Mouse (Mus musculus): ENCODE results near the gene Resp18.

The Resp18 gene

DNA sequence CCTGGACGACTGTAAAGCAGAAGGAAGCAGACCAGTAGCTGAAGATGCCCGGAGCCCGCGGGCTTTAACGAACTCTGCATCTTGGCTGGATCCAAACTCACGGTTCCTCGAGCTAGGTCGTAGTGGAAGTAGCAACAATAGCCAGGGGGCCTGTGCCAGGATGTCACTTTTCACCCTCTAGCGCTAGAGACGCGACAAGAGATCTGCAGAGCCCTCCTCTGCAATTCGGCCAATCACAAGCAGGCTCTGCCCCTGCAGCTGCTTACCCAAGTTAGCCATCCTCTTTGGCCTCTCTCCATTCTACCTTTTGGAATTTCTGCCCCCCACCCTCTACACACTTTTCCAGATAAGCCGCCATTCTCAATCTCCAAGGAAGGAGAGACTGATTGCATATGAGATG is at the start of gene Resp18:
Gene Resp18 (minus strand): TSS at position 188 of the 400 bp plus-strand sequence.
- ATAC-seq (ENCODE audit: insufficient number of reproducible peaks, low FRiP score, low TSS enrichment), result no peak

DNA sequence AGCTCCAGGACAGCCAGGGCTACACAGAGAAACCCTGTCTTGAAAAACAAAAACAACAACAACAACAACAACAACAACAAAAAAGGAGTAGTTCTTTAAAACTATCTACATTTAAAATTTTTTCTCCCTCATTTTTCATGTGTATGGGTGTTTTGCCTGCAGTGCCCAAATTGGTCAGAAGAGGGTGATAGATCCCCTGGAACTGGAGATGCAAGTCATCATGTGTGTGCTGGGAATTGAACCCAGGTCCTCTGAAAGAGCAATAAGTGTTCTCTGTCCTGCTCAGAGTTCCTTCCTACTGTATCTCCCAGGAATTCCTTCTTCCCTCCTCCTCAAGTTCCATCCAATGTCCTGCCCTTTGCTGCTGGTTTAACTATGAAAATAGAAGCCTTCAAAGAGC is 49.2 kb upstream of the Resp18 start:
- no peak for ATAC-seq (ENCODE audit: insufficient number of reproducible peaks, low FRiP score, low TSS enrichment)

DNA sequence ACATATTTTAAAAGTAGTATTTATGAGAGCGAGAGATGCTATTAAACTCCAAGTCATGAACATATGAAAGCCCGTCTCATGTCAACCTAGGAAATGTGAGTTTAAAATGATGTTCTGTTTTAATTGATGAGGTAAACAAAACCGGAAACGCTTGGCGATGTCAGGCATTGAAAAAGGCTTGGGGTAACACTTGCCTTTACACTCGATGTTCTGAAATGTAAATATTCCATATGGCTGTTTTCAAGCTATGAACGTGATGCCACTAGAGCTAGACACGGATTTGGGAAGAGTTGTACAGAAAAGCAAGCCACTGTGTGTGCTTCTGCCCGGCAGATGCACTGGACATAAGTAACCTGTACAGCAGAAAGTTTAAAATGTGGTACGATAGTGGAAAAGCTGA is 41.0 kb upstream of the Resp18 start:
- no peak for ATAC-seq (ENCODE audit: insufficient number of reproducible peaks, low FRiP score, low TSS enrichment)

DNA sequence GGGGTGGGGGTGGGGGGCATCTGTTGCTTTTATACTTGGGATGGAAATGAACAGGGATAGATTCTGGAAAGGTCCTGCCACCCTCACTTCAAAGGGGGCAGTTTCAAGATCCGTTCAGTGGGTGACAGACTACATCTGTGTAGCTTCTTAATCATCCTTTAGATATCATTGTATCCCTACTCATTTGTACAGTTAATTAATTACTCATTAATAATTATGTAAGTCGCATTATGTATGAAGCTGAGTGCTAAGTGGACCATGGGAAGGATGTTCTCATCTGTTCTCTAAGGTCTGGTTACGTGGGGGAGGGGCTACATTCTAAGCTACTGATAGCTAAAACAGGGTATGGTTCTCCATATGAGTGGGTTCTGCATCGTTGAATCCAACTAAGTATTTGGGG is 40.5 kb upstream of the Resp18 start:
- no peak for ATAC-seq (ENCODE audit: insufficient number of reproducible peaks, low FRiP score, low TSS enrichment)

DNA sequence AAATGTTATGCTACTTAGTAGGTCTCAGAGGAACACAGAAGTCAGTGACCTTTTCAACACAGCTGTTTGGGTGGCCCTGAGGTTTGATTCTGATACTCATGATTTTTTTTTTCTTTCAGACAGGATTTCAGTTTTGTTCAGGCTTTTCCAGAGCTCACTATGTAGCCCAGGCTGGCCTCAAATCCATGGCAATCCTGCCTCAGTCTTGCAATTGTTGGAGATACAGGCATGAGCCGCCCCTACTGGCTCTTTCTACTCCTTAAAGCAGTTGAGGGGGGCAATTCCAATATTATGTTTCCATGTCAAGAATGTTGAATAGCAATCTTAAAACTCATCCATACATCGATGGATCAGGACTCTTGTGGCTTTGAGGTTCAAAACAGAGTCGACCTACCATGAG is 40.1 kb upstream of the Resp18 start:
- no peak for ATAC-seq (ENCODE audit: insufficient number of reproducible peaks, low FRiP score, low TSS enrichment)

DNA sequence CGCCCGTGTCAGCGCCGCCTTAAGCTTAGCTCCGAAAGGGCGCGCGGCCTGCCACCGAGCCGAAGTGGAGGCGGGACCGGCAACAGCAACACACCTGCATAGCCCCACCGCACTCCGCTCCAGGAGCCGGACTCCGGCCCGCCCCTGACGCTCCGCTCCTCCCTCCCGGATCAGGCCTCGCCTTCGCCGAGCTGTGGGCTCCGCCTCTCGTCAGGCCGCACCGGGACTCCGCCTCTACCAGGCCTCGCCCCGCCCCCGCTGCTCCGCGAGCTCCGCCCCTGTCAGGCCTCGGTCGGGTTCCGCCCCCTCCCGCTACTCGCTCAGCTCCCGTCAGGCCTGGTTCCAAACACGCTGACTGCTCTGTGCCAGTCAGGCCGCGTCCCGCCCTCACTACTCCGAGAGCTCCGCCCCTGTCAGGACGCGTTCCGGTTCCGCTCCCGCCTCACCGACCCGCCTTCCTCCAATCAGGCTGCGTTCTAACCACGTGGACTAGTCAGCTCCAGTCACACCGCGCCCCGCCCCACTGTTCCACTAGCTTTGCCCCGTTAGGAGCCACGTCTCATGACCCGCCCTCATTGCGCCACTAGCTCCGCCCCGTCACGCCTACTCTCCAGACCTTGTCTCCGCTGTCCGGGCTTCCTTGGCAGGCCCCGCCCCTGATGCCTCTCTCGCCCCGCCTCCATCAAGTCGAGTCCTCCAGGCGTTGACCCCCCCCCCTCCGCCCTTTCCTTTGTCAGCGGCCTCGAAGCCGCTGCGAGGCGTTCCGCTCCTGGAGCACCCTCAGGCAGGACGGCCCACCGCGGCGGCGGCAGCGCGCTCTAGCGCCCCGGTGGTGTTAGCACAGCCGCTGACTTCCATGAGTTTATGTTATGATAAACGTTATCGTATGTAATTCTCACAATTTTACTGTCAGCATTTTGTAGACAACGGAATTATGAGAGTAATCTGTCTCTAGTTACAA is 39.3 kb upstream of the Resp18 start, which contains the start of gene Dnpep:
Gene Dnpep (minus strand): TSS at position 750 of the 961 bp plus-strand sequence.
- peak; percentile 89 for ATAC-seq (ENCODE audit: insufficient number of reproducible peaks, low FRiP score, low TSS enrichment)

DNA sequence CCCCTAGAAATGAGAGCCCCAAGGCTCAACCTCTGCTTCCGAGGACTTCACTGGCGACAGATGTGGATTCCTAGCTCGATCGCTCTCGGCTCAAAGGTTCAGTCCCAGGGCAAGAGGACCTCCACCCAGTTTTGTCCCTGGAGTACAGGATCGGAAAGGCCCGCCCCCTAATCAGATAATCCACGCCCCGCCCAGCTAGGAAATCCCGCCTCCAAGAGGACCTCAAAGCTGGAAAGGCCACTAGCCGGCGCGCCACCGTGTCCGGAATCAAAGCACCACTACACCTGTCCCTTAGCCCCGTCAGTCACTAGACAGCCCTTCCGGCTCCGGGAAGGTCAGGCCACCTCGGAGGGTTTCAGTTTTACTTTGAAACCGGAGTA is 38.6 kb upstream of the Resp18 start:
- ATAC-seq (ENCODE audit: insufficient number of reproducible peaks, low FRiP score, low TSS enrichment), result peak; percentile 41

DNA sequence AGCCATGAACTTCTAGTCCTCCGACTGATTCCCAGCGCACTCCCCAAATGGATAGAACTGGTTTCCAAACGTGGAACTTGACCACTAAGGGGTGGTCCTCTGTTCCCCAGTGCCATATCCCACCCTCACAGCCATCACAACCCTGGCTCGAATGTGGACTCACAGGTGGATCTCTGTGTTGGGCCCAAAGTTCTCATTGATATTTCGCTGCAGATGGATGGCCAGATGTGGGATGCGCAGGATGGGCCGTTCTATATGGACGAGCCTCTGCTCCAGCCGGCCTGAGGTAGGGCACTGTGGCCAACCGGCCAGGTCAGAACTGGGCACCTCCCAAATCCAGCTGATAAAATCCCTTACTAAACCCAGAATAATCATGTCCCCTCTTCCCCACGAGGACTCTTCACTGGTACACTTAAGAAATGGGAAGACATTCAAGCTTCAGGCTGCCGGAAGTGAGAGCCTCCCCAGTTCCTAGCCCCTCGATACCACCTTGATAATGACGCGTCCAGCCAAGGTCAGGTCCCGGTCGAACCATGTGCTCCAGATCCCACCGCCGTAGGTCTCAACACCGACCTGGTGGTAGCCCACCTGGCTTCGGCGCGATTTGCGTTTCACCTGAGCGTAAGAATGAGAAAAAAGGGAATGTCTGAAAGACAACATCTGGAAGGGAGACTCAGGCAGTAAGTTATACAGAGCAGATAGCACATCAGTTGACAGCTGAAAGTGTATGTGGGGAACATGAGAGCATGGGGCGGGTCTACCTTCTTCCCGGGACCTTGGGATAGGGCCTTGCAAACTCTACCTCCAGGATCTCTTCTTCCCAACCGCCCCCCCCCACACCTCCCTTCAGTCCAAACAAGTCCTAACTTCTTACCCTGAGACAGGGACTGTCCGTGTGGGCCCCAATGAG is 37.5 kb upstream of the Resp18 start:
- no peak for ATAC-seq (ENCODE audit: insufficient number of reproducible peaks, low FRiP score, low TSS enrichment)

DNA sequence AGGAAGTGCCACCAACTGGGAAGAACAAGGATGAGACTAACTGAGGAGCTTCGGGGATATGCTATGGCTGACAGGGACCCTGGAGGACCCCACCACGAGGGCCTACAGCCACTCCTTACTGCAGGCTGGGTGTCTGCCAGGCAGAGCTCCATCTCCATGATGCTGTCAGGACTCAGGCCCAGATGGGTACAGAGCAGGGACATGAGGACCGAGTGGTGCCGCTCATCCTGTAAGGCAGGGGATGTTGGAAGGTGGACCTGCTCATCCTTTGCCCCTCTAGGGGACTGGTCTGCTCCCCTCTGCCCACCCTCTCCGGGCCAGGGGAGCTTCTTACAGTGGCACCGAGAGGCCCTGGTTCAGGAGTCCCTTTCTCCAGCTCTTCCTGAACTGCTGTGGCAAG is 36.8 kb upstream of the Resp18 start:
- no peak for ATAC-seq (ENCODE audit: insufficient number of reproducible peaks, low FRiP score, low TSS enrichment)

DNA sequence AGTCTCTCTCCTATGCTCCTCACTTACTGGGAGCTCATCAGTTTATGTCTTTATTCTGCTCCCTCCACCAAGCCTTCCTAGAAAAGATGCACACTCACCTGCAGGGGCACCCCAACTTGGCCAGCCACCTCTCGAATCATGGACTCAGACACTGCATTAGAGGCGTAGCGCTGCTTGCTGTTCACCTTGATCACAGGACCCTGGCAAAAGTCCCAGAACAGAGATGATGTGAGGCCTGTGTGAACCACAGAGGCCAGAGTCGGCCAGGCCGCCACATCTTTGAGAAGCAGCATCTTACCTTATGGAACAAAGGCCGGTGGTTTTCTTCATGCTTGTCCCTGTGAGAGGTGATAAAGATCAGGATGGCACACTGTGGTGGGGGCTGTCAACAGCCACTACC is 33.5 kb upstream of the Resp18 start:
- ATAC-seq (ENCODE audit: insufficient number of reproducible peaks, low FRiP score, low TSS enrichment), result no peak

DNA sequence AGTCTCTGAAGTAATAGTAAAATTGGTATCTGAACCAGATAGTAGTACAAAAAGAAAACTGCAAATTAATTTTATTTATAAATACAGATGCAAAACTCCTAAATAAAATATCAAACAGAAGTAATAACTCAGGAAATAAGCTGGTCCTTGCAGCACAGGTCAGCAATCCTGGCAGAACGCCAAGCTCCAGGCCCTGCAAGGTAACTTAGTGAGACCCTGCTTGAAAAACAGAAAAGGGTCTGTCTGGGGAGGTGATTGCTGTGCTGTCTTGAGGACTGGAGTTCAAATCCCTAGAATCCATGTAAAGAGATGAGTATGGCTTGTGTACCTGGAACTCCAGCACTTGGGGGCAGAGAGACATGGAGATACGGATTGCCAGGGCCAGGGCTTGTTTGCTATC is 26.4 kb upstream of the Resp18 start:
- no peak for ATAC-seq (ENCODE audit: insufficient number of reproducible peaks, low FRiP score, low TSS enrichment)

DNA sequence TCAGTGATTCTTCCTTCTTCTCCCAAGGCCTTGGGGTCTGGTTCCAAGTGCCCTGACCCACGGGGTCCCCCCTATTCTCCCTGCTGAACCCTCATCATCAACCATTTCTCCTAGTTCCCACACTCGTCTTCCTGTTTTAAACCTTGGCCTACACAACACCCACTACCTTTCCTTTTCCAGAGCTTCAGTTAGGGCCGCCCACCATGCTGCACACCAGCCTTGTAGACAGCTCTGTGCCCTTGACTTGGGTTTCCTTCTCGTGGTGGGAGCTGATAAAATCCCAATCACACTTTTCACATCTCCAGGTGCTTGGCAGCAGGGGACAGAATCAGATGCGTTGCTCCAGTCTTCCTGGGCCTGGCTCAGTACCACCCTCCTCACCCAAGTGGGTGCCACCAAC is 16.1 kb upstream of the Resp18 start:
- ATAC-seq (ENCODE audit: insufficient number of reproducible peaks, low FRiP score, low TSS enrichment), result no peak

DNA sequence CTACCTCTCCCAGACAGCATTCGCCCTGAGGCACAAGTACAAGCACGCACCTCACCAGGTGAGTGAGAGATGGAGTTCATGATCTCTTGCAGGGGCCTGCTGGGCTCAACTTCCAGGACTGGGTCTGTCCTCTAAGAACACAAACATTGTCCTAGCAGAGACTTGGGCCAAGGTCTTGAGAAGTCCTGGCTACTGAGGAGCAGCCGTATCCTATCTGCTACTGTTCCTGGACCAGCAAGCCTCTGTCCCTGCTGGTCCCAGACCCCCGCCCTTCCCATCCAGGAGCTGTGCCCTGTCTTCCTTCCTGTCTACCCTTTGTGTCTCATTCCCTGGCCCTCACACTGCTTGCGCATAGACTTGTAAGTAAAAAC is 15.1 kb upstream of the Resp18 start:
- no peak for ATAC-seq (ENCODE audit: insufficient number of reproducible peaks, low FRiP score, low TSS enrichment)

DNA sequence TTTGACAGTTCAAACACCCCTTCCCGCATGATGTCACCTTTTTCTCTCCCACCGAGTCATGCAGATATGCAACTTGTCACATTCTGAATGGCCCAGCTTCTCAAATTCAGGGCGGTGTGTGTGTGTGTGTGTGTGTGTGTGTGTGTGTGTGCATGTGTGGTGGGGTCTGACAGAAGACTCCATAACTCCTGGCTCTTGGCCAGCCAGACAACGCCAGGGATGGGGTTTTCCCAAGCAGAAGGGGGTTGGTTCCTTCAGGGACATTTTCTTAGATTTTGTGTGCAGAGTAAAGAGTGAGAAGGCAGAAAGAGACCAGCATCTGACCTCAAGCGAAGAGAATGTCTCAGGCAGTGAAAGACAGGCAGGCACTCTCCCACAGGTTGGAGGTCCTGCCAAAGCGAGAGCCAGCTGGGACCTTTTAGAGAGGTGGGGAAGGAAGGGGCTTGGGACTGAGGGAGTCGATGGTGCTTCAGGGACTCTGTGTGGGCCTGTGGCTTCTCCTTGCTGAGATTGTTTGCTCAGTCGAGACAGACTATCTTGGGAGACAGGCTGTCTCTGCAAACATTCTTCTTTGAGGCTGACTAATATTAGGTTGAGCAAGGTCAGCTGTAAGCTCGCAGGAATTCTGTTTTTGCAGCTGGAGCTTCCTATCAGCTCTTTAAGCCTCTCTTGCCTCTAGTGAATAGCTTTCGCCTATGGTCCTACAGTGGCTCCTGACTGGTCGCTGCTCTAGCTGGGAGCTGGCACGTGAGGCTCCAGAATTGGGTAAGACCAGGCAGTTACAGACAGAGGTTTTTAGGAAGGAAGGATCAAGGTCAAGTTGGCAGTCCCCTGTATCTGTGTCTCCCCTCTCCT is 14.5 kb upstream of the Resp18 start:
- no peak for ATAC-seq (ENCODE audit: insufficient number of reproducible peaks, low FRiP score, low TSS enrichment)

DNA sequence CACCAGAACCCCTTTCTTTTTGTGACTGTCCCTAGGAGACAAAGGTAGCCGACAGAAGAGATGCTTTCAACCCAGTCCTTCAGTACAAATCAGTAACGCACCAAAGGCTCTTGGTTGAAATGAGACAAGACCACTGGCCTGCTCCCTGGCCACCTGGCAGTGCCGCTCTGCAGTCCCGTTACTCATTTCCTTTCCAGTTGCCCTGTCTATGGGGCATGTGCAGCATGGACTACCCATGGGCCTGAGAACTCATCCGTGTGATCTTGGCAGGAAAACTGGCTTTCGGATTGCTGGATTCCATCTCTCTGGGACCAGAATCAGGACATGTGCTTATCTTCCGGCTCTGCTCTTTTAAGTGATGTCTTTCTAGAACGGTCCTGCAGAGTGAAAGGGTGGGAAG is 13.1 kb upstream of the Resp18 start:
- ATAC-seq (ENCODE audit: insufficient number of reproducible peaks, low FRiP score, low TSS enrichment), result no peak

DNA sequence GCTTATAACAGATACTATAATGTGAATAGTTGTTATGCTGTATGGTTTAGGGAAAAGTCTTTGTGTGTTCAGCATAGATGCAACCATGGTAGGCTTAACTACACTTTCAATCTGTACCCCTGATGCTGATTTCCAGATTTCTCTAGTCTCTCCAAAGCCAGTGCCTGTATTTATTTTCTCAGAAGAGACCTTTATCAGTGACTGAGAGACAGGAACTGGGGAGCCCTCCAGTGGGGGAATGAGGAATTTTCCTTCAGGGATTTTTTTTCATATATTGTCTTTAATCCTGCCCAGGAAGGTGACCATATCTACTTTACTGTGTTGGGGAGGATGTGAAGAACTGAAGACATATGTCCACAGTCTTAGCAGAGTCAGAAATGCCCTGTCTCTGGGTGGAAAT is 12.4 kb upstream of the Resp18 start:
- ATAC-seq (ENCODE audit: insufficient number of reproducible peaks, low FRiP score, low TSS enrichment), result no peak

DNA sequence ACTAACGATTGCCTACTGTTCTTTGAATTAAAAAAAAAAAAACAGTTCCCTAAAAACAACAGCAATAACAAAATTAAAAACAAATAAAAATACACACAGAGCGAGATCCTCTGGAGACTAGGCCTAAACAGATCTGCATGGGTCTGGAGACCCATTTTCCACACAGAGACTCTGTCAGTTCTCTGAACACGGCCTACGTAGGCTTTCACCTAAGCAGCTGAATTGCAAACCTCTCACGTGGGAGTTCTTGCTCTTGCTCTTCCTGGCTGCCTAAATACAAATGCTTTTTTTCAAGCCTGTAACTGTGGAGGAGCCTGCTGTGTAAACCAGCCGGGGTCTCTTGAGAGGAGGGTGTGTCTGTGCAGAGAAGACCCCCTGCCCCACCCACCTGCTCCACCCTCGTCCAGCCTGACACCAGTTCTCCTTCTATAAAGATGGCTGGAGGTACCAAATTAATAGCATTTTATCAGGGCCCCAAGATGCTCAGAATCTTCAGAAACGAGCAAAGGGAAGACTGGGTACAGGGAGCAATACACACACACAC is 11.7 kb upstream of the Resp18 start:
- ATAC-seq (ENCODE audit: insufficient number of reproducible peaks, low FRiP score, low TSS enrichment), result no peak

DNA sequence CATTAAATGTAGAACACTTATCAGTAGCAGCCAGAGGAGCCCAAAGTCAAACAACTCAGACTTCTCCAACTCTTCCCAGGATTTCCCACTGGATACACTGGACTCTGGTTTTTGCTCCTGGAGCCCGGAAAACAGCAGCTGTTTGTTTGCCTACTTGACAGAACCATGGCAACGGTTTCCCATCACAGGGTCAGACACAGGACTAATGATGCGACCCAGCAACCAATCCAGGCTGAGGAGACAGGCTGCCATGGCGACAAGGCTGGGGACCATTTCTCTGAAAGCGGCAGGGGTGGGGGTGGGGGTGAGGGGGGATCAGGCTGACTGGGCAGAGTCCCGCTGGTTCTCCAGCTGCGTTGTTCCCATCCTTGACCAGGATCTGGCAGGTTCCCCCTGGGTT is 11.2 kb upstream of the Resp18 start:
- no peak for ATAC-seq (ENCODE audit: insufficient number of reproducible peaks, low FRiP score, low TSS enrichment)

DNA sequence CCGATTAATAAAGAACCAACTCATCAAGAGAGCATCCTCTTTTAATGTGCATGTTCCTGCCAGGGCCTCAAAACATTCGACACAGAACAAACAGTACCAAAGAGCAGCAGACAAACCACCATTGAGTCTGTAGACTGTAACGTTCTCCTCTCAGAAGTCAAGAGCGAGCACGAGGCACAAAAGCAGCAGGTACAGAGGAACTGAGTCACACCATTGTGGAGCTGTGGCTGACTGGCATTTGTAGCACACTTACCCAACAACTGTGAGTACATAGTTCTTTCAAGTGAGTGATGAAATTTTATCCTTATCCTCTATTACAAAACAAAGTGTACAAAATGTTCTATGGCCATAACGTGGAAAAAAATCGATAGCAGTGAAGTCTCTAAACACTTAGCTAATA is 6.7 kb upstream of the Resp18 start:
- no peak for ATAC-seq (ENCODE audit: insufficient number of reproducible peaks, low FRiP score, low TSS enrichment)

DNA sequence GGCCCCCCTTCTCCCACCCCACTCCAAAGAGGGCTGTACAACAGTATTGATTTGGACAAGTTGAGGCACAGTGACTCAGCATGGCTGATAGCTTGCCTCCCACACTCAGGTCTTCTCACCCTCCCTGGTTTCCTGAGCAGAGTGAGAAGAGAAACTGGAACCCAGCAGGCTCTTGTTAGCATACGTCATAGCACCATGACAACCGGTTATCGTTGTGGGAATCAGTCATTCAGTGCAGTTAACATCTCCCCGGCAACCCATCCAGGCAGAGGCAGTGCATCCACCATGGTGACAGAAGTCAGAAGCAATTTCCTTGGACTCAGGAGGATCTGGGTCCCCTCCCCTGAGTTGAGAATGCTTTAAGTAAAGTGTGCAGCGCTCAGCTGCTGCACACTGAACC is 4.8 kb upstream of the Resp18 start:
- ATAC-seq (ENCODE audit: insufficient number of reproducible peaks, low FRiP score, low TSS enrichment), result no peak

Measured in cerebellum, adult (tissue).